Mouse (Mus musculus) lung, embryonic 16.5 days (tissue): ENCODE measurements around the gene Ebf1. TPM values are rescaled to one million over a fixed set of nuclear protein-coding genes. Genes with fewer than 3 reads are reported as not detected.

Source experiments
- ATAC-seq: fragments of 200-750 bp; cut with Nextera tagmentation; 2 replicates; pipeline ENCODE4 v1.8.0; 2017; ENCODE audit warnings: low read depth, mild to moderate bottlenecking, moderate library complexity
- H3K27ac ChIP-seq: fragments of 300-500 bp; sonication (generic); 2 replicates; pipeline ENCODE4 v1.5.1; 2014; ENCODE audit warnings: mild to moderate bottlenecking, control low read depth, low read length
- H3K27me3 ChIP-seq: fragments of 300-500 bp; sonication (generic); 2 replicates; pipeline ENCODE4 v1.6.1; 2014; ENCODE audit warnings: low read depth, low read length, mixed read lengths; ENCODE audit not compliant: control insufficient read depth, insufficient read depth
- H3K36me3 ChIP-seq: fragments of 300-500 bp; sonication (generic); 2 replicates; pipeline ENCODE4 v1.6.1; 2014; ENCODE audit warnings: low read length; ENCODE audit not compliant: control insufficient read depth, insufficient read depth
- H3K4me1 ChIP-seq: fragments of 300-500 bp; sonication (generic); replicated peaks from 2 replicates; pipeline ENCODE4 v1.6.1; 2014; ENCODE audit warnings: low read length, mixed read lengths; ENCODE audit not compliant: control insufficient read depth, insufficient read depth
- H3K4me2 ChIP-seq: fragments of 300-500 bp; sonication (generic); 2 replicates; pipeline ENCODE4 v1.6.1; 2014; ENCODE audit warnings: low read depth, low read length, control low read depth
- H3K4me3 ChIP-seq: fragments of 300-500 bp; sonication (generic); 2 replicates; pipeline ENCODE4 v1.5.1; 2014; ENCODE audit warnings: mild to moderate bottlenecking, low read length, control low read depth
- H3K9ac ChIP-seq: fragments of 300-500 bp; sonication (generic); 2 replicates; pipeline ENCODE4 v1.6.1; 2014; ENCODE audit warnings: low read length, control low read depth
- H3K9me3 ChIP-seq: fragments of 300-500 bp; sonication (generic); 2 replicates; pipeline ENCODE4 v1.6.1; 2016; ENCODE audit warnings: low read length; ENCODE audit not compliant: control insufficient read depth
- WGBS: fragments of 180-500 bp; shearing (Covaris S2); extraction: QIAGEN DNeasy Blood & Tissue Kit; methylation state at CpG from one replicate; pipeline ENCODE4 v1.1.7; 2014; 5-methylcytosine and 5-hydroxymethylcytosine counted together
- polyA plus RNA-seq: library from polyadenylated mRNA; unstranded; fragments of >200 nt; fragmentation: Nextera tagmentation; extraction: Ambion mirVana; gene quantifications from 2 replicates; pipeline ENCODE4 v1.2.1, GENCODE M21; 2015

The Ebf1 gene
- polyA plus RNA-seq, 1 experiment from 2014 or later = 12.8 TPM

- ATAC-seq = no peak
- 11% methylated on average over 18 of the region's 18 CpGs for WGBS
- peak overlapping the region; percentile 61 for H3K4me3 ChIP-seq
- H3K27ac ChIP-seq = no peak overlapping the region
- H3K9ac ChIP-seq = no peak overlapping the region
- H3K36me3 ChIP-seq = no peaks in the 10 kb centered on the region
- peaks cover 17% of the 10 kb centered on the region for H3K4me1 ChIP-seq
- H3K9me3 ChIP-seq = no peaks in the 10 kb centered on the region
- peak overlapping the region; percentile 89 for H3K4me2 ChIP-seq
- peaks cover 77% of the 10 kb centered on the region for H3K27me3 ChIP-seq
These were observed 884 bp upstream of the Ebf1 start for GRCm38 (mm10) chr11:44616078-44616787.

- H3K27ac ChIP-seq = no peak overlapping the region; the same call in 1 of the 2 replicates
- H3K36me3 ChIP-seq = no peaks in the 10 kb centered on the region
- under 1% methylated on average over 51 of the region's 55 CpGs for WGBS
- peak overlapping the region; percentile 89 for H3K4me2 ChIP-seq
- H3K4me3 ChIP-seq = peak overlapping the region; percentile 61
- H3K9ac ChIP-seq = peak overlapping the region; percentile 68
- peak; percentile 66 for ATAC-seq
- peaks cover 6% of the 10 kb centered on the region; the same call in 1 of the 2 replicates for H3K4me1 ChIP-seq
- no peaks in the 10 kb centered on the region for H3K9me3 ChIP-seq
- peaks cover 69% of the 10 kb centered on the region for H3K27me3 ChIP-seq
These were observed 843 bp downstream of the Ebf1 start for GRCm38 (mm10) chr11:44617734-44618586.

GRCm38 (mm10) chr11:44619131-44619886, 2.2 kb downstream of the Ebf1 start:
- peak overlapping the region; percentile 37 for H3K4me3 ChIP-seq
- H3K9ac ChIP-seq = 0 out of 2 replicates have a peak overlapping the region, but pooled peaks have one; percentile 22
- H3K36me3 ChIP-seq = no peaks in the 10 kb centered on the region
- 3% methylated on average over 15 of the region's 15 CpGs for WGBS
- peak overlapping the region; percentile 47 for H3K4me2 ChIP-seq
- peaks cover 4% of the 10 kb centered on the region; the same call in 1 of the 2 replicates for H3K4me1 ChIP-seq
- peaks cover 57% of the 10 kb centered on the region for H3K27me3 ChIP-seq
- ATAC-seq = no peak
- H3K27ac ChIP-seq = no peak overlapping the region
- no peaks in the 10 kb centered on the region for H3K9me3 ChIP-seq

- Histone ChIP-seq H3K4me2 (peak overlapping the region; percentile 47), H3K4me1 (peaks cover 4% of the 10 kb centered on the region; the same call in 1 of the 2 replicates), H3K36me3 (no peaks in the 10 kb centered on the region), H3K27ac (no peak overlapping the region), H3K9ac (peak overlapping the region; percentile 39), H3K4me3 (peak overlapping the region; percentile 37), H3K27me3 (peaks cover 52% of the 10 kb centered on the region), H3K9me3 (no peaks in the 10 kb centered on the region)
- no peak for ATAC-seq
- WGBS = 9% methylated on average over 41 of the region's 41 CpGs
These were observed 3.0 kb downstream of the Ebf1 start for GRCm38 (mm10) chr11:44619887-44620693.

- Histone ChIP-seq H3K36me3 (no peaks in the 10 kb centered on the region), H3K4me2 (peak overlapping the region; percentile 47; the same call in 1 of the 2 replicates), H3K27me3 (peaks cover 45% of the 10 kb centered on the region), H3K9me3 (no peaks in the 10 kb centered on the region), H3K4me1 (peaks cover 4% of the 10 kb centered on the region; the same call in 1 of the 2 replicates), H3K9ac (0 out of 2 replicates have a peak overlapping the region, but pooled peaks have one; percentile 39), H3K27ac (no peak overlapping the region), H3K4me3 (peak overlapping the region; percentile 3; the same call in 1 of the 2 replicates)
- no peak for ATAC-seq
- 50% methylated on average over 17 of the region's 19 CpGs for WGBS
These were observed 3.8 kb downstream of the Ebf1 start for GRCm38 (mm10) chr11:44620694-44621446.

- ATAC-seq = no peak
- Histone ChIP-seq H3K27me3 (peaks cover 37% of the 10 kb centered on the region), H3K27ac (no peak overlapping the region), H3K36me3 (no peaks in the 10 kb centered on the region), H3K9me3 (no peaks in the 10 kb centered on the region), H3K4me1 (peaks cover 1% of the 10 kb centered on the region; the same call in 1 of the 2 replicates), H3K9ac (no peak overlapping the region), H3K4me2 (no peak overlapping the region), H3K4me3 (no peak overlapping the region)
- WGBS = 57% methylated on average over 10 of the region's 10 CpGs
These were observed 4.5 kb downstream of the Ebf1 start for GRCm38 (mm10) chr11:44621615-44622014.

GRCm38 (mm10) chr11:44622023-44622731, 5.1 kb downstream of the Ebf1 start:
- Histone ChIP-seq H3K4me2 (no peak overlapping the region), H3K9ac (no peak overlapping the region), H3K36me3 (no peaks in the 10 kb centered on the region), H3K9me3 (no peaks in the 10 kb centered on the region), H3K27me3 (peaks cover 33% of the 10 kb centered on the region), H3K4me1 (no peaks in the 10 kb centered on the region), H3K4me3 (no peak overlapping the region), H3K27ac (no peak overlapping the region)
- ATAC-seq = no peak
- WGBS = 35% methylated on average over 11 of the region's 11 CpGs
